Mouse (Mus musculus) CD4-positive naive resting alpha-beta T cell, adult 76 days (primary cell): ENCODE results near the gene Vsig2. TPM values are rescaled to one million over a fixed set of nuclear protein-coding genes. Genes with fewer than 3 reads are reported as not detected.

Source experiments
- total RNA-seq: library from RNA; stranded (reverse); gene quantifications from one replicate; pipeline ENCODE4 v1.2.4, GENCODE M21; 2023

Vsig2 gene
- not detected for total RNA-seq

GRCm38 (mm10) chr9:37539170-37540025 lies at the start of gene Vsig2:
Gene Vsig2, plus strand, starts transcription at chr9:37539255.

GRCm38 (mm10) chr9:37527396-37528224 lies 11.4 kb upstream of the Vsig2 start, which contains the start of gene Esam:
Gene Esam, plus strand, starts transcription at chr9:37528078.

GRCm38 (mm10) chr9:37552536-37553293 lies 13.7 kb downstream of the Vsig2 start, which contains the start of gene Nrgn:
Gene Nrgn, minus strand, starts transcription at chr9:37552904.

GRCm38 (mm10) chr9:37554838-37555748 lies 16.0 kb downstream of the Vsig2 start, which contains the start of gene Siae:
Gene Siae, plus strand, starts transcription at chr9:37555698.

Other genes with a start within 250 kb of the Vsig2 start
- gene Ccdc15, start 190.8 kb upstream of the Vsig2 start, total RNA-seq = 13.5 TPM
- gene Hepacam, start 171.9 kb upstream of the Vsig2 start, total RNA-seq = not detected
- gene Robo4, start 137.4 kb upstream of the Vsig2 start, total RNA-seq = not detected
- gene Robo3, start 106.0 kb upstream of the Vsig2 start, total RNA-seq = not detected
- gene Msantd2, start 49.9 kb upstream of the Vsig2 start, total RNA-seq = 43.1 TPM
- 0.70 TPM for gene Esam, start 11.2 kb upstream of the Vsig2 start, total RNA-seq
- gene Nrgn, start 13.6 kb downstream of the Vsig2 start, total RNA-seq = 4.8 TPM
- gene Siae, start 16.4 kb downstream of the Vsig2 start, total RNA-seq = 6.8 TPM
- gene Spa17, start 74.5 kb downstream of the Vsig2 start, total RNA-seq = not detected
- 65.6 TPM for gene Tbrg1, start 118.1 kb downstream of the Vsig2 start, total RNA-seq
- not detected for gene Panx3, start 130.0 kb downstream of the Vsig2 start, total RNA-seq
- not detected for gene Olfr160, start 177.0 kb downstream of the Vsig2 start, total RNA-seq
- not detected for gene Olfr874, start 205.9 kb downstream of the Vsig2 start, total RNA-seq
- gene Olfr875, start 232.6 kb downstream of the Vsig2 start, total RNA-seq = not detected